Mouse (Mus musculus) brain, embryonic 14.5 days (tissue): Measurements from ENCODE around the gene Fzd7.

Source experiments
- CTCF ChIP-seq: fragments of 200-500 bp; IDR thresholded peaks from 2 replicates; pipeline ENCODE4 v1.5.1; 2012; ENCODE audit warnings: inconsistent platforms, mild to moderate bottlenecking, moderate library complexity, borderline replicate concordance; ENCODE audit not compliant: insufficient read depth, insufficient read length; ENCODE audit errors: extremely low read depth
- POLR2A ChIP-seq: fragments of 200-500 bp; IDR thresholded peaks from 2 replicates; pipeline ENCODE4 v1.6.1; 2012; ENCODE audit warnings: mild to moderate bottlenecking, inconsistent platforms, borderline replicate concordance; ENCODE audit not compliant: poor library complexity, insufficient read depth, insufficient read length, severe bottlenecking; ENCODE audit errors: extremely low read depth

DNA sequence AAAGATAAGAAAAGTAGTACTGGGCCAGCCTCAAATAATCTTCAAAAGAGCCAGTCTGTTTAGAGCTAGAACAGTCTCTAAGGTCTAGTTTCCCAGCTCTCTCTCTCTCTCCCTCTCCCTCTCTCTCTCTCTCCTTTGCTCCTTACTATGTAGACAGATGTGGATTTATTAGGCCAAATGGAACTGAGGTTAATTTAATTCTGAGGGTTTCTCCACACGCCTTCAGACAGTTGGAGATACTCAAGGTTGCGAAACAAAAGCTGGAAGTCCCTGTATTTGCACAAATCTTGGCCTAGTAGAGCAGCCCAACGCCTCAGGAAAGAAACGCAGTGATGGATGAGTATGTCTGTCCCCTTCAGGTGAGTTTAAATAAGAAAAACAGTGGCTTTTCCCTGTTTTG lies 24.4 kb upstream of the Fzd7 start:
- TF ChIP-seq POLR2A: no peak
- TF ChIP-seq CTCF: no peak
